Mouse (Mus musculus) thymus, postnatal 0 days (tissue): Measurements from ENCODE around the gene Slc34a2. TPM values are rescaled to one million over a fixed set of nuclear protein-coding genes. Genes with fewer than 3 reads are reported as not detected.

Source experiments
- DNase-seq: peaks from one replicate; pipeline ENCODE4 v3.0.0-alpha.2; 2015; ENCODE audit warnings: low spot score
- polyA plus RNA-seq: library from polyadenylated mRNA; unstranded; fragments of >200 nt; fragmentation: Nextera tagmentation; extraction: Ambion mirVana; gene quantifications from 2 replicates; pipeline ENCODE4 v1.2.1, GENCODE M21; 2015

Slc34a2 gene
- polyA plus RNA-seq, 1 experiment from 2014 or later: 0.23 TPM

DNA sequence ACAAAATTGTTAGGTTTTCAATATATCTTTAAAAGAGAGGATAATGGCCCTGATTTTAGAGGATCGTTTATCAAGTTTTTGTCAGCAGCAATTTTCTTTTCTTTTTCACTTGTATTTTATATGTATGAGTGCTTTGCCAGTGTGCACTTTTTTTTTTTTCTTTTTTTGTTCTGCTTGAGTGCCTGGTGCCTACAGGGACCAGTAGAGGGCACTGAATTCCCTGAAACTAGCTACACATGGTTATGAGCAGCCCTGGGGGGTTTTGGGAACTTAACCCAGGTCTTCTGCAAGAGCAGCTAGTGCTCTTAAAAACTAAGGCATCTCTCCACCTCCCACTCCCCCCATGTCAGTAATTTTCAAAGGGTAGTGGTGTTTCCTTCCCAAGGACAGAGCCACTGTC, 70.8 kb downstream of the Slc34a2 start:
- DNase-seq: no peak

DNA sequence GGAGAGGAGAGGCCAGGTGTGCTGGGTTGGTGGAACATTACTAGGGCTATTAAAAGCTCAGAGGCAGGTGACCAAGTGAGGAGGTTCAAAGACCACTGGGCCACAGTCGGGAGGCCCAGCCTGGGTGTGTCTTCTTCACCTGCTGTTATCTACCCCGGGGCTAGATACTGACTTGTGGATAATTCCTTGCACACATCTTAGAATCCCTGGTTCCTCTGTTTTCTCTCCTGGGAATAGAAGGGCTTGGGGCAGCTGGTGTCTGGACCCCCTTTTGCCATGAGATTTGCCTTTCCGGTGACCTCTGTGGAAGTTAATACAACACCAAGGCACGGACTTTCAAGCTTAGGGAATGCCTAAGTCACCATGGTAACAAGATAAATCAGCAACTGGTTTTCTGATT, 72.3 kb downstream of the Slc34a2 start:
- DNase-seq: no peak

DNA sequence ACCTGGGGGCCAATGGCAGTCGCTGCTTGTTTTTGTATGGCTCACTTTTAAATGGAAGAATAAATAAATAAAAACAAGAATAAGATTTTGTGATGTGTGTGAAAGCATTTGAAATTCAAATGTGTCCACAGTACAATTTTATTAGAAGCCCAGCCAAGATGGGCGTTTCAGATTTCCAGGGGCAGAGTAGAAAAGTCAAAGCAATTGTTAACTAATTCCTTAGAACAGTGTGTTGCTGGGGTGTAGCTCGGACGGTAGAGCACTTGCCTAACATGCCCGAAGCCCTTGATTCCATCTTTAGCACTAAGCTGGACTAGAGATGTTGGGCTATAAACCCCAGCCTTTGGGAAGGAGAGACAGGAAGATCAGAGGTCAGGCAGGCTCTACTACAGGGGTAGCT, 73.2 kb downstream of the Slc34a2 start:
- no peak for DNase-seq

DNA sequence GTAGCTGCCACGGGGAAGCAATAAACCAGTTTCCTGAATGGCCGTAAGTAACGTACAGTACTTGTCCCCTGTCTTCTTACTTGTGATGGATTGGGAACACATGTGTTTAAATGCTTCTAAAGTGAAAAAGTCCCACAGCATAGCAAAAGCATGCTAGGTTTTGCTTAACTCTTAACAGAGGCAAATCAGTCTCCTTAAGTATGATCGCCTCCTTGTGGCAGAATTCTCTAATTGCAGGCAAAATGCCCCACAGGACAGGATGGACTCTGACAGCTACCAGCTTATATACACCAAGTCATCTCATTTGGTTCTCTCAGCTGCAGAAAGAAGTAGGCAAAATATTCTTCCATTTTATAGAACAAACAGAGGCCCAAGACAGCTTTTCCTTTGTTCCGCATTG, 75.1 kb downstream of the Slc34a2 start:
- DNase-seq: no peak

DNA sequence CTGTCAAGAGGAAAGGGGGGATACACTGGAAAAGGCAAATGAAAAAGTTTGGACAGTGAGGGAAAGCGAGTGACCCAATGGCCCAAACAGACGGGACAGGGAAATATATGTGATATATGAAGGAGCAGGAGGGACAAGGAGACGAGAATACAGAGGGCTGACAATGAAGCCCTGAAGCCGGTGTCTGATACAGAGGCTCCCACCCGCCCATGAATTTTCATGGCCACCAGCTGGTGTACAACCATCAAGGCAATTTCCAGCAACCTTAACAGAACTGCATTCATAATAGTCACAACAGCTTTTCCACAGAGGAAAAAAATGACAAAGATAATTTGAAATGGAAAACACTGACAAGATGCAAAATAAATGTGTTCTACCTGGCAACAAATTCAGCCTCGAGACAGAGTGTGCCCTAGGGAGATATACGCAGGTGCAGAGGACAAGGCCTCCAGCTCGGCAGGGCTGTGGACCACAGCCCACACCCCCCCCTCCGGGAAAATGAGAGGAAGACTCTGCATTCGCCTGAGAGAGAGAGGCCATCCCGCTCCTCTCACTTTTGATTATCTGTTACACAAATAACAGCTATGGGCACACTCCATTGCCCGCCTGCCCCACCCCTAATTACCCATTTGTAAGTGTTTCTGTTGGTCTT, 76.9 kb downstream of the Slc34a2 start:
- DNase-seq: no peak

DNA sequence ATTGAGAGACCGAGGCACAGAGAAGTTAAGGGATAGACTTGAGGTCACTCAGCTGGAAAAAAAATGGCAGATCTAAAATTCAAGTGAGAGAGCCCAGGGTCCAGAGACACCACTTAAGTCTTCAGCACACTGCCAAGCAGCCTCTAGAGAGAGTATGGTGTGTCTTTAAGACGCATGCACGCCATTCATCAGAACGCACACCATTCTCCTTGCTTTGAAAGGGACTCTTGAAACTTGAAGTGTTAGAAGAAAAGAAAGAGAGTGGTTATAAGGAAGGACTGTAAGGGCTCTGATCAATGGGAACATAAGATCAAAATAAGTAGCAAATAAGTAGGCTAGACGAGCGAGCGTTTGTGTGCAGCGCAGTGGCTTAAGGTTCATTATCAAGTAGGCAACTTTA, 80.3 kb downstream of the Slc34a2 start:
- no peak for DNase-seq

DNA sequence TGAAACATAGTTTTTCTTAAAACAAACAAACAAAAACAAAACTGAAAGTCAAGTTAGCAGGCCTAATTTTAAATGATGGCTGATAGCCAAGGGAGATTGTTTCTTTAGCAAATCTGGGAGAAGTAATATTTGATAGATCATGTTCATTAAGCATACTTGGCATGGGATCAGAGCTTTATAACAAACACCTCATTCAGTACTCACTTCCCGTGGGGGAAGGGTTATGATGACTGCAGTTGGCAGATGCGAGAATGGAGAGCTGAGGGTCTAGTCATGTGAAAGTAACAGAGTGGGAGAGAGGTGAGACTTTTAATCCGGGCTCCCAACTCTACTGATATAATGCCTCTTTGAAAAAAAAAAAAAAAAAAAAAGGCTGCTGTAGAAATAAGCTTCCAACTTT, 81.8 kb downstream of the Slc34a2 start:
- no peak for DNase-seq

Other genes with a start within 250 kb of the Slc34a2 start
- 62.5 and 64.7 TPM in 2 replicates for gene Anapc4, start 204.1 kb upstream of the Slc34a2 start, polyA plus RNA-seq
- gene Sel1l3, start 175.8 kb downstream of the Slc34a2 start, polyA plus RNA-seq: 0.41 and 0.55 TPM in 2 replicates
- 102 and 104 TPM in 2 replicates for gene Smim20, start 229.0 kb downstream of the Slc34a2 start, polyA plus RNA-seq